Mouse (Mus musculus): ENCODE measurements around the gene Poldip3. TPM values are rescaled to one million over a fixed set of nuclear protein-coding genes. Genes with fewer than 3 reads are reported as not detected.
A peak's percentile ranks its signal among the peaks of the same experiment; 100 is the strongest.

Poldip3 gene
- polyA plus RNA-seq, 1 experiment from 2014 or later: 59.0 TPM

DNA sequence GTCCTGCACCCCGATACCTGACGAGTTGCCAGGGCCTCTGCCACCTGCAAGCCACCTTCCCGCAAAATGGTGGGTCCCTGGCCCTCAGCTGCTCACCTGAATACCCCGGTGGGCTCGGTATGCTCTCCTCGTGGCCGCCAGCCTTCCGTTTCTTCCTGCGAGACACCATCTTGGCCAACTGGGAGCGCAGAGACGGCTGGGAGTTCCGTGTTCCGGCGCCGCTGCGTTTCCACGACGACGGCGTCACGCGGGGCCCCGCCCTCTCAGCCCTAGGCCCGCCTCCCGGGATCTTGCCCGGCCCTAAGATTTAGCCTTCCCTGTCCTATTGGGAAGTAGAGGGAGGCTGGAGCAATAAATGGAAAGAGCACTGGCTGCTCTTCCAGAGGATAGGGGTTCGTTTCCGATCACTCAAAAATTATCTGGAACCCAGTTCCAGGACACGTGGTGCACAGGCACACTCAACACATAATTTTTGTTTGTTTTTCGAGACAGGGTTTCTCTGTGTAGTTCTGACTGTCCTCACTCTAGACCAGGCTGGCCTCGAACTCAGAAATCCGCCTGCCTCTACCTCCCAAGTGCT, 26.5 kb downstream of the Poldip3 start, which contains the start of gene Rrp7a:
Rrp7a (minus strand) TSS at position 236 of the 580 bp plus-strand sequence.
- peak within 1 kb of the TSS; percentile 84 for H3K9ac ChIP-seq
- no peaks in the 10 kb centered on the region for H3K9me3 ChIP-seq (replicated peaks)
- WGBS: 9% methylated on average over 32 of the region's 32 CpGs
- no peaks in the 10 kb centered on the region for H3K27me3 ChIP-seq
- H3K4me3 ChIP-seq: peak within 1 kb of the TSS; percentile 98
- H3K4me2 ChIP-seq: peak within 1 kb of the TSS; percentile 82
- H3K27ac ChIP-seq: peak within 1 kb of the TSS; percentile 79
- ATAC-seq (replicated peaks; ENCODE audit: insufficient number of reproducible peaks, insufficient read depth, low FRiP score, low read depth): peak; percentile 89
- H3K4me1 ChIP-seq (replicated peaks): peaks cover 12% of the 10 kb centered on the region
- H3K36me3 ChIP-seq: peaks cover 40% of the 10 kb centered on the region

- ATAC-seq (replicated peaks; ENCODE audit: insufficient number of reproducible peaks, insufficient read depth, low FRiP score, low read depth): peak; percentile 37
- Histone ChIP-seq H3K4me3 (peak overlapping the region; percentile 98), H3K27me3 (no peaks in the 10 kb centered on the region), H3K27ac (peak overlapping the region; percentile 79), H3K9ac (peak overlapping the region; percentile 84), H3K9me3 (replicated peaks) (no peaks in the 10 kb centered on the region), H3K4me2 (peak overlapping the region; percentile 82), H3K4me1 (replicated peaks) (peaks cover 12% of the 10 kb centered on the region), H3K36me3 (peaks cover 41% of the 10 kb centered on the region)
- 4% methylated on average over 42 of the region's 43 CpGs for WGBS
These were observed 27.2 kb downstream of the Poldip3 start for GRCm38 (mm10) chr15:83121709-83122565.

DNA sequence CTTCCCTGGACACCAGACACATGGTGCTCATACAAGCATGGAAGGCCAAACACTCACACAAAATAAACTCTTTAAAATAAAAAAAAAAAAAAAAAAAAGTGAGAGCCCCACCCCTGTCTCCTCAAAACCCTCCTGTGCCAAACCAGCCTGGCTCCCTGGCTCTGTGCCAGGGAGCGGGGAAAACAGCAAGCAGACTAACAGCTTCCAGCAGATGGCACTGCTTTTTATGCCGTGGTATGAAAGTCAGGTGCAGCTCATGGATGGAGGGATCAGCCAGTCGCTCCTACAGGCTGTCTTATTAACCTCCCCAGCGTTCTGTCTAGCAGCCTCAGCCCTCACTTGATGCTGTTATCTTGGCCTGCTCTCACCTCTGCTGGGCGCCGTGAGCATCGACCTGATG, 30.8 kb downstream of the Poldip3 start:
- no peaks in the 10 kb centered on the region for H3K27me3 ChIP-seq
- H3K36me3 ChIP-seq: peaks cover 38% of the 10 kb centered on the region
- H3K4me1 ChIP-seq (replicated peaks): peaks cover 18% of the 10 kb centered on the region
- H3K4me2 ChIP-seq: no peak overlapping the region
- no peak overlapping the region for H3K9ac ChIP-seq
- no peak for ATAC-seq (replicated peaks; ENCODE audit: insufficient number of reproducible peaks, insufficient read depth, low FRiP score, low read depth)
- H3K9me3 ChIP-seq (replicated peaks): no peaks in the 10 kb centered on the region
- no peak overlapping the region for H3K4me3 ChIP-seq
- H3K27ac ChIP-seq: no peak overlapping the region
- WGBS: 42% methylated on average over 7 of the region's 7 CpGs

DNA sequence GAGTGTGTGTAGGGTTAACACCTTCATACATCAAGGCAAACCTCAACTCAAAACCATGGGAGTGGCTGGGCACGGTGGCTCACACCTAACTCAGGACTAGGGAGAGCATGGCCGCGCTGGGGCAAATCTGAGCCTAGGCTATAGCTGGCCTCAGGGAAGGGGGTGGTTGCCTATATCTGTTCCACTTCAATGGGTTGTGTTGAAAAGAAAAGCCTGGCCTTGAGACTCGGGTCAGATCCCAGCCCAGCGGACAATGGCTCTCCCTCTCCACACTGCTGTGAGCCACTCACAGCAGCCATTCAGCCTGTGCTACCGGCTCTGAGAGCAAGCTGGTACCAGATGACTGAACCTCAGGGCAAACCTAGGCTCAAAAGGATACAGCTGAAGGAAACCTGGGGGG, 34.1 kb downstream of the Poldip3 start:
- 71% methylated on average over 6 of the region's 6 CpGs for WGBS

GRCm38 (mm10) chr15:83114106-83114505, 35.1 kb downstream of the Poldip3 start:
- H3K9me3 ChIP-seq (replicated peaks): no peaks in the 10 kb centered on the region
- no peak for ATAC-seq (replicated peaks; ENCODE audit: insufficient number of reproducible peaks, insufficient read depth, low FRiP score, low read depth)
- H3K4me3 ChIP-seq: no peak overlapping the region
- H3K9ac ChIP-seq: no peak overlapping the region
- H3K27me3 ChIP-seq: no peaks in the 10 kb centered on the region
- WGBS: 86% methylated on average over 9 of the region's 9 CpGs
- H3K4me2 ChIP-seq: no peak overlapping the region
- H3K36me3 ChIP-seq: peaks cover 37% of the 10 kb centered on the region
- H3K4me1 ChIP-seq (replicated peaks): peaks cover 20% of the 10 kb centered on the region
- H3K27ac ChIP-seq: no peak overlapping the region

More for the DNA sequence above, 34.1 kb downstream of the Poldip3 start:
- Histone ChIP-seq H3K4me2 (no peak overlapping the region), H3K27ac (no peak overlapping the region), H3K9ac (no peak overlapping the region), H3K4me3 (no peak overlapping the region), H3K4me1 (replicated peaks) (peaks cover 20% of the 10 kb centered on the region), H3K36me3 (peaks cover 39% of the 10 kb centered on the region), H3K9me3 (replicated peaks) (no peaks in the 10 kb centered on the region), H3K27me3 (no peaks in the 10 kb centered on the region)
- ATAC-seq (replicated peaks; ENCODE audit: insufficient number of reproducible peaks, insufficient read depth, low FRiP score, low read depth): no peak

- Histone ChIP-seq H3K36me3 (peaks cover 29% of the 10 kb centered on the region), H3K4me3 (no peak overlapping the region), H3K9me3 (replicated peaks) (no peaks in the 10 kb centered on the region), H3K4me1 (replicated peaks) (peaks cover 18% of the 10 kb centered on the region), H3K9ac (no peak overlapping the region), H3K4me2 (no peak overlapping the region), H3K27me3 (no peaks in the 10 kb centered on the region), H3K27ac (no peak overlapping the region)
- WGBS: 9% methylated on average over 10 of the region's 11 CpGs
- ATAC-seq (replicated peaks; ENCODE audit: insufficient number of reproducible peaks, insufficient read depth, low FRiP score, low read depth): peak; percentile 73
These were observed 36.3 kb downstream of the Poldip3 start for GRCm38 (mm10) chr15:83112898-83113297.

- H3K27ac ChIP-seq: no peak overlapping the region
- H3K27me3 ChIP-seq: no peaks in the 10 kb centered on the region
- no peak overlapping the region for H3K4me3 ChIP-seq
- ATAC-seq (replicated peaks; ENCODE audit: insufficient number of reproducible peaks, insufficient read depth, low FRiP score, low read depth): no peak
- H3K4me2 ChIP-seq: no peak overlapping the region
- H3K36me3 ChIP-seq: peaks cover 18% of the 10 kb centered on the region; the same call in 1 of the 2 replicates
- 73% methylated on average over 7 of the region's 7 CpGs for WGBS
- H3K9me3 ChIP-seq (replicated peaks): no peaks in the 10 kb centered on the region
- peaks cover 18% of the 10 kb centered on the region for H3K4me1 ChIP-seq (replicated peaks)
- no peak overlapping the region for H3K9ac ChIP-seq
These were observed 37.3 kb downstream of the Poldip3 start for GRCm38 (mm10) chr15:83111874-83112273.

- peaks cover 13% of the 10 kb centered on the region; the same call in 1 of the 2 replicates for H3K36me3 ChIP-seq
- H3K27me3 ChIP-seq: no peaks in the 10 kb centered on the region
- WGBS: 56% methylated on average over 6 of the region's 6 CpGs
These were observed 37.9 kb downstream of the Poldip3 start for GRCm38 (mm10) chr15:83111290-83111689.

GRCm38 (mm10) chr15:83107814-83108213, 41.4 kb downstream of the Poldip3 start:
- H3K4me1 ChIP-seq (replicated peaks): peaks cover 6% of the 10 kb centered on the region
- no peak overlapping the region for H3K9ac ChIP-seq
- no peaks in the 10 kb centered on the region for H3K27me3 ChIP-seq
- no peak overlapping the region for H3K27ac ChIP-seq
- H3K36me3 ChIP-seq: peaks cover 9% of the 10 kb centered on the region; the same call in 1 of the 2 replicates
- H3K9me3 ChIP-seq (replicated peaks): no peaks in the 10 kb centered on the region
- H3K4me3 ChIP-seq: no peak overlapping the region
- WGBS: 73% methylated on average over 6 of the region's 6 CpGs
- H3K4me2 ChIP-seq: no peak overlapping the region
- ATAC-seq (replicated peaks; ENCODE audit: insufficient number of reproducible peaks, insufficient read depth, low FRiP score, low read depth): no peak

More at GRCm38 (mm10) chr15:83111290-83111689, 37.9 kb downstream of the Poldip3 start:
- Histone ChIP-seq H3K9me3 (replicated peaks) (no peaks in the 10 kb centered on the region), H3K4me2 (no peak overlapping the region), H3K4me1 (replicated peaks) (peaks cover 18% of the 10 kb centered on the region), H3K9ac (no peak overlapping the region), H3K27ac (no peak overlapping the region), H3K4me3 (no peak overlapping the region)
- no peak for ATAC-seq (replicated peaks; ENCODE audit: insufficient number of reproducible peaks, insufficient read depth, low FRiP score, low read depth)

DNA sequence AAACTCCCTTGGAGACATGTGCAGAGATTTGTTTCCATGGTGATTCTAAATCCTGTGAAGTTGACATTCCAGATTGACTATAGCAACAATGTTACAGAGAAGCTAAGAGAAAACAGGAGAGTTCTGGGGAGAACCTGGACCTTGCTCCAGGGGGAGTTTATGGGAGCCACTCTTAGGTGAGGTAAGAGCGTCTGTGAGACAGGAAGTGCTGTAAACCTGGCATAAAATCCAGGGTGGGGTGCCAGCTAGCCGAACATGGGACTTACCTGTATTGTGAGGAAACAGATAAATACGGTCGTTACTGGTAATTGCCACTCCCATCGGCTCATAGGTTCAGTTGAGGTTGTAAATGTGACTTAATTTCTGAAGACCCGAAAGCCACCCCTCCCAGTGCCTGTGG, 42.8 kb downstream of the Poldip3 start:
- H3K27me3 ChIP-seq: no peaks in the 10 kb centered on the region
- no peak for ATAC-seq (replicated peaks; ENCODE audit: insufficient number of reproducible peaks, insufficient read depth, low FRiP score, low read depth)
- H3K27ac ChIP-seq: no peak overlapping the region
- H3K9ac ChIP-seq: no peak overlapping the region
- peaks cover 9% of the 10 kb centered on the region; the same call in 1 of the 2 replicates for H3K36me3 ChIP-seq
- H3K4me2 ChIP-seq: no peak overlapping the region
- peaks cover 3% of the 10 kb centered on the region for H3K4me1 ChIP-seq (replicated peaks)
- H3K9me3 ChIP-seq (replicated peaks): no peaks in the 10 kb centered on the region
- WGBS: 81% methylated on average over 6 of the region's 6 CpGs
- no peak overlapping the region for H3K4me3 ChIP-seq

DNA sequence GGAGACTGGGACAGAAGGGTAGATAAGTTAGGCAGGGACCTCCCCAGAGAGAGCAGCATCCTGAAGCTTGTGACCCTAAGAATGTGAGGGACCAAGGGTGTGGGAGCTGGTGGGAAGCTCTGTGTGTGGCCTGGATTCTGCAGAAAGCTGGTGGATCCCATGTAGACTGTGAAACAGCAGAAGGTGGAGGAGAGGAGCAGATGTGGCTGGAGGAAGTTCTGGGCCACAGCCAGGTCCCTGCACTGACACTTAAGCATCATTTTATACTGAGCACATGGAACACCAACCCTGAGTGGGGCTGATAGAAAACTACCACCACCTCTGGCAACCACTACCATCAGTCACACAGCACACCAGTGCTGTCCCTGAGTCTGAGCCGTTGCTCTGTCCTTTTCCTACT, 46.1 kb downstream of the Poldip3 start:
- ATAC-seq (replicated peaks; ENCODE audit: insufficient number of reproducible peaks, insufficient read depth, low FRiP score, low read depth): no peak
- no peak overlapping the region for H3K4me2 ChIP-seq
- no peaks in the 10 kb centered on the region for H3K9me3 ChIP-seq (replicated peaks)
- H3K4me3 ChIP-seq: no peak overlapping the region
- H3K4me1 ChIP-seq (replicated peaks): peaks cover 21% of the 10 kb centered on the region
- H3K27me3 ChIP-seq: no peaks in the 10 kb centered on the region
- no peak overlapping the region for H3K27ac ChIP-seq
- H3K36me3 ChIP-seq: peaks cover 6% of the 10 kb centered on the region; the same call in 1 of the 2 replicates
- H3K9ac ChIP-seq: no peak overlapping the region
- WGBS: 69% methylated on average over 1 of the region's 1 CpGs
